Mouse (Mus musculus): ENCODE data around the gene Pfkfb4. TPM values are rescaled to one million over a fixed set of nuclear protein-coding genes. Genes with fewer than 3 reads are reported as not detected.
A peak's percentile ranks its signal among the peaks of the same experiment; 100 is the strongest.

Pfkfb4 gene
- total and polyA plus RNA-seq, 2 experiments = 1.0 to 1.4 TPM

DNA sequence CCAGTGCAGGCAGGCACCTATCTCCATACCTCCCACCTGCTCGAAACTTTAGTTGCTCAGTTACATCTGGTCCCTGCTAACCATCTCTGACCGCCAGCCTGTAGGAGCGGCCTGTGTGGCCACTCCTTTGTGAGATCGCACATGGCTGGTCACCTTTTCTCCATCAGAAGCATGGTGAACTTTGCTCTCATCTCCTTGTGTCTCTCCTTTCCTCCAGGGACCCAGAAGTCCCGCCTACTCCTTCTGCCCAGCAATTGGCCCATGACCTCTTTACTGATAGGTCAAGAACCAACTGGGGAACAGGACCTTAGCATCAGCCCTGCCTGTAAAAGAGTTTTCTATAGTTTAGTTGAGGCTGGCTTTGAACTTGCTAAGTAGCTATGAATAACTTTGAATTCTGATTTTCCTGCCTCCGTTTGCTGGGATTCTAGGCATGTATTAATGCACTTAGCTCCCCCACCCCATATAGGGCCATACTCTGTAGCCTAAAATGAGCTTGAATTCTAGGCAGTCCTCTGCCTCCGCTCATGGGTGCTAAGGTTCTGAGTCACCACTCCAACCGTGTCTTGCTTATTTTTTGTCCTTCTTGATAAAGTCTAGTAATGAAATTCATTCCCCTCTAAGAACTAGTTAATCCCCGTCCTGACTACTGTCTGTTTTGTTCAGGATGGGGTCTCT lies 58.6 kb downstream of the Pfkfb4 start:
- no peak for TF ChIP-seq CTCF (IDR thresholded peaks at IDR 0.05; ENCODE audit: low read depth, low read length)
- no peak for TF ChIP-seq POLR2A (IDR thresholded peaks at IDR 0.05; ENCODE audit: extremely low read depth, insufficient read depth, low read length)
- Histone ChIP-seq H3K27me3 (ENCODE audit: control insufficient read depth, insufficient read depth, low read length) (no peaks in the 10 kb centered on the region), H3K9ac (ENCODE audit: low read depth, low read length) (no peak overlapping the region), H3K27ac (replicated peaks; ENCODE audit: insufficient read depth, low read depth, low read length) (no peak overlapping the region), H3K4me3 (ENCODE audit: insufficient read depth, low read depth, low read length) (no peak overlapping the region), H3K79me2 (ENCODE audit: control insufficient read depth, insufficient read depth, low read length) (no peaks in the 10 kb centered on the region), H3K36me3 (ENCODE audit: control insufficient read depth, insufficient read depth, low read length) (no peaks in the 10 kb centered on the region), H3K4me1 (ENCODE audit: control insufficient read depth, insufficient read depth, low read length) (peaks cover 3% of the 10 kb centered on the region)
- DNase-seq (ENCODE audit: extremely low read depth, low read depth, low spot score) = no peak
- WGBS = 88% methylated on average over 9 of the region's 9 CpGs

DNA sequence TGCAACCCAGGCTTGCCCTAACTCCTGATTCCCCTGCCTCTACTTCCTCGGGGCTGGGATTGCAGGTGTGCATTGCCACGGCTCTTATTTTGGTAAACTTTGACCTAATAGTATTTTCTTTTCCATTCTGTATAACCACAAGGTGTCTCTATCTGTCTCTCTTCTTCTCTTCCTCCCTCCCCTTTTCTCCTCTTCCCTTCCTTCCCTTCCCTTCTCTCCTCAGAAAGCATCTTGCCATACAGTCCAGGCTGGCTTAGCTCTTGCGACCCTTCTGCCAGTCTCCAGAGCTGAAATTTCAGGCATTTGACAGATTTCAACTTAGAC lies 59.1 kb downstream of the Pfkfb4 start:
- H3K4me1 ChIP-seq (ENCODE audit: control insufficient read depth, insufficient read depth, low read length) = peaks cover 5% of the 10 kb centered on the region
- DNase-seq (ENCODE audit: extremely low read depth, low read depth, low spot score) = no peak
- H3K27me3 ChIP-seq (ENCODE audit: control insufficient read depth, insufficient read depth, low read length) = no peaks in the 10 kb centered on the region
- 77% methylated on average over 3 of the region's 3 CpGs for WGBS
- H3K27ac ChIP-seq (replicated peaks; ENCODE audit: insufficient read depth, low read depth, low read length) = no peak overlapping the region
- peaks cover 3% of the 10 kb centered on the region; the same call in 1 of the 2 replicates for H3K79me2 ChIP-seq (ENCODE audit: control insufficient read depth, insufficient read depth, low read length)
- no peaks in the 10 kb centered on the region for H3K36me3 ChIP-seq (ENCODE audit: control insufficient read depth, insufficient read depth, low read length)
- TF ChIP-seq CTCF (IDR thresholded peaks at IDR 0.05; ENCODE audit: low read depth, low read length) (no peak), POLR2A (IDR thresholded peaks at IDR 0.05; ENCODE audit: extremely low read depth, insufficient read depth, low read length) (no peak)
- H3K9ac ChIP-seq (ENCODE audit: low read depth, low read length) = no peak overlapping the region
- no peak overlapping the region for H3K4me3 ChIP-seq (ENCODE audit: insufficient read depth, low read depth, low read length)

DNA sequence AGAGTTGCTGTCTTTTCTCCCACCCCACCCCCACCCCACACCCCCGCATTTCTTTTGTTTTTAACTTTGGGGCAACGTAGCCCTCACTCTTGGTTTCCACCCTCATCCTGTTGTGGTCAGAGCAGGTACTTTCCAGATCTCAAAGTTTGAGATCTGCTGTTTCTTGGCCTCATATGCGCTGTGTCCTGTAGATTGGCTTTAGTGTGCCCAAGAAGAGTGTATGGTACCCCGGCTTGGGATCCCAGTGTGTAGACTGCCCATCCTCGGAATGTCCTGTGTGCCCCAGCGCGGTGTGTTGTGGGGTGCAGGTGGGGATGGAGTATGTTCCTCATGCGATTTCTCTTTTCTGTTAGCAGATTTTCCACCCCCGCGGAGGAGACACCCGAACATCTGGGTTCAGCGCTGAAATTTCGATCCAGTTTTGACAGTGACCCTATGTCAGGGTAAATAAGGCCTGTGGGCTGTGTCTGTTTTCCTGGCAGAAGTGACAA lies 59.5 kb downstream of the Pfkfb4 start:
- Histone ChIP-seq H3K4me3 (ENCODE audit: insufficient read depth, low read depth, low read length) (no peak overlapping the region), H3K27me3 (ENCODE audit: control insufficient read depth, insufficient read depth, low read length) (no peaks in the 10 kb centered on the region), H3K36me3 (ENCODE audit: control insufficient read depth, insufficient read depth, low read length) (no peaks in the 10 kb centered on the region), H3K79me2 (ENCODE audit: control insufficient read depth, insufficient read depth, low read length) (peaks cover 3% of the 10 kb centered on the region; the same call in 1 of the 2 replicates), H3K4me1 (ENCODE audit: control insufficient read depth, insufficient read depth, low read length) (peaks cover 5% of the 10 kb centered on the region), H3K27ac (replicated peaks; ENCODE audit: insufficient read depth, low read depth, low read length) (peak overlapping the region; percentile 5; the same call in 1 of the 2 replicates), H3K9ac (ENCODE audit: low read depth, low read length) (no peak overlapping the region)
- TF ChIP-seq CTCF (IDR thresholded peaks at IDR 0.05; ENCODE audit: low read depth, low read length) (no peak), POLR2A (IDR thresholded peaks at IDR 0.05; ENCODE audit: extremely low read depth, insufficient read depth, low read length) (no peak)
- WGBS = 80% methylated on average over 13 of the region's 13 CpGs
- no peak for DNase-seq (ENCODE audit: extremely low read depth, low read depth, low spot score)

DNA sequence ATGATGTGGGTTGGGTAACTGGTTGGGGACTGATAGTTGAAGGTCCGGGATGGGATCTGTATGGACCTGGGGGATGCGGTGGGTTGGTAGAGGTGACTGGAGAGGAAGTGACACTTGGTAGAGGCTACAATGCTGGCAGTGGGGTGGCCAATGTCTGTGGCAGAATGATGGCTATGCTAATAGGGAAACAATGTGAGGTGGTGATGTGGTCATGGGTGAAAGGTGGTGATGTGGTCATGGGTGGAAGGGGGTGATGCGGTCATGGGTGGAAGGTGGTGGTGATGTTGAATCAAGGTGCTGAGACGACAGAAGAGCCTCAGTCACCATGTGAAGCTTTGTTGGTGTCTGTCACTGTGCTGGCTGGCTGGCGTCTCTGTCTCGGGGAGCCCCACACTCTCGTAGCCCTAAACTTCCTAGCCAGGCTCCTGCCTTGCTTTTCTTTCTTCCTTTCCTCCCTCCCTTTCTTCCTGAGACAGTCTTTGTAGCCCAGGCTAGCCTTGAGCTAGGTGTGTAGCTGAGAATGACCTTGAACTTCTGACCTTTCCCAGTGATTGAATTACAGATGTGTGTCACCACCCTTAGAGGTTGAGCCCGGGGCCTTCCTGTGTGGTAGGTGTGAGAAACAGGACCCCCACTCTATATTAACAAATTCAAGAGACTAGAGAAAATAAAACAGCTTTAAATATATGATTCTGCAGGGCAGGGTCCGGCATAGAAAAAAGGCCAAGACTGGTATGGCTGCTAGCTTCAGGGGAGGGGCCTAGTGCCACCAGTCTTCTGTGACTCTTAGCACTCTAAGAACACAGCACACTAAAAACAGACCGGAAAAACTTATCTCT lies 60.3 kb downstream of the Pfkfb4 start:
- DNase-seq (ENCODE audit: extremely low read depth, low read depth, low spot score) = no peak
- WGBS = 80% methylated on average over 10 of the region's 10 CpGs
- H3K79me2 ChIP-seq (ENCODE audit: control insufficient read depth, insufficient read depth, low read length) = peaks cover 7% of the 10 kb centered on the region; the same call in 1 of the 2 replicates
- no peak for TF ChIP-seq CTCF (IDR thresholded peaks at IDR 0.05; ENCODE audit: low read depth, low read length)
- no peak for TF ChIP-seq POLR2A (IDR thresholded peaks at IDR 0.05; ENCODE audit: extremely low read depth, insufficient read depth, low read length)
- no peak overlapping the region for H3K27ac ChIP-seq (replicated peaks; ENCODE audit: insufficient read depth, low read depth, low read length)
- peaks cover 5% of the 10 kb centered on the region for H3K4me1 ChIP-seq (ENCODE audit: control insufficient read depth, insufficient read depth, low read length)
- H3K36me3 ChIP-seq (ENCODE audit: control insufficient read depth, insufficient read depth, low read length) = no peaks in the 10 kb centered on the region
- H3K9ac ChIP-seq (ENCODE audit: low read depth, low read length) = no peak overlapping the region
- no peak overlapping the region for H3K4me3 ChIP-seq (ENCODE audit: insufficient read depth, low read depth, low read length)
- H3K27me3 ChIP-seq (ENCODE audit: control insufficient read depth, insufficient read depth, low read length) = no peaks in the 10 kb centered on the region

GRCm38 (mm10) chr9:109052490-109053260 lies 61.1 kb downstream of the Pfkfb4 start:
- Histone ChIP-seq H3K36me3 (ENCODE audit: control insufficient read depth, insufficient read depth, low read length) (no peaks in the 10 kb centered on the region), H3K4me3 (ENCODE audit: insufficient read depth, low read depth, low read length) (peak overlapping the region; percentile 5; the same call in 1 of the 2 replicates), H3K27ac (replicated peaks; ENCODE audit: insufficient read depth, low read depth, low read length) (no peak overlapping the region), H3K4me1 (ENCODE audit: control insufficient read depth, insufficient read depth, low read length) (peaks cover 5% of the 10 kb centered on the region), H3K9ac (ENCODE audit: low read depth, low read length) (no peak overlapping the region), H3K79me2 (ENCODE audit: control insufficient read depth, insufficient read depth, low read length) (peaks cover 7% of the 10 kb centered on the region; the same call in 1 of the 2 replicates), H3K27me3 (ENCODE audit: control insufficient read depth, insufficient read depth, low read length) (no peaks in the 10 kb centered on the region)
- TF ChIP-seq CTCF (IDR thresholded peaks at IDR 0.05; ENCODE audit: low read depth, low read length) (no peak), POLR2A (IDR thresholded peaks at IDR 0.05; ENCODE audit: extremely low read depth, insufficient read depth, low read length) (no peak)
- DNase-seq (ENCODE audit: extremely low read depth, low read depth, low spot score) = no peak
- 90% methylated on average over 9 of the region's 9 CpGs for WGBS

Data from liver, adult 2 months (tissue).